Mouse (Mus musculus): ENCODE data around the gene Prss42.
A peak's percentile ranks its signal among the peaks of the same experiment; 100 is the strongest.
"Not testable (repeated sequence)": the region's sequence is repeated elsewhere in the genome, so short reads cannot be mapped to it uniquely, and the experiment has no call there.

Gene Prss42

DNA sequence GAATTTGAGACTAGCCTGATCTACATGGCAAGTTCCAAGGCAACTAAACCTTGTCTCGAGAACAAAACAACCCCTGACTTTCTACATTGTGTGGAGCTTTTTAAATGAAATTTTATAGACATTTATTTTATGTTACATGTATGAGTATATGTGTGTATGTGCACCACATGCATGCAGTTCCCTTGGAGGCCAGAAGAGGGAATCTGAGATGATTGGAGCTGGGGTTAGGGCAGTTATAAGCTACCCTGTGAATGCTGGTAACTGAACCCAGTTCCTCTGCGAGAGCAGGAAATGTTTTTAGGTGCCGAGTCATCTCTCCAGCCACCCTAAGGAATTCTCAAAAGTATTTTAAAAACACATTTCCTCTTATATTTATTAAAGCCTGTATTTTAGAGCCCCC lies 9.8 kb upstream of the Prss42 start:
- DNase-seq (ENCODE audit: extremely low read depth, low read depth, low spot score) = no peak

DNA sequence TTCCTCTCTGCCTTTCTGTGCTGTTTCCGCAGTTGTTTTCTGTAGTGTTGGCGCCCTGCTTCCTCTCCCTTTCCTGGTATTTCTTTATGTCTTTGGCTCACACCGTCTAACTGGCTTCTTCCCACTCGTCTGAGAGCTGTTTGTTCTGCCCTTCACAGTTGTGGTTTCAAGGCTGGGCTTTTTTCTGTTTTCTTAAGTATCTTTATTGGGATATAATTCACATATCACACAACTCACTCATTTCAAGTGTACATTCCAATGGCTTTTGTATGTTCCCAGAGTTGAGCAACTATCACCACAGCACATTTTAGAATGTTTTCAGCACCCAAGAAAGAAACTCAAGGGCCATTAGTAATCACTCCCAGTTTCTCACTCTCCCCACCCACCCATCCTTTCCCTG lies 7.5 kb upstream of the Prss42 start:
- no peak for DNase-seq (ENCODE audit: extremely low read depth, low read depth, low spot score)

- DNase-seq (ENCODE audit: extremely low read depth, low read depth, low spot score) = no peak
These were observed 953 bp upstream of the Prss42 start for GRCm38 (mm10) chr9:110797013-110797412.

- DNase-seq (ENCODE audit: extremely low read depth, low read depth, low spot score) = no peak
These were observed 3.0 kb downstream of the Prss42 start for GRCm38 (mm10) chr9:110800834-110801479.

DNA sequence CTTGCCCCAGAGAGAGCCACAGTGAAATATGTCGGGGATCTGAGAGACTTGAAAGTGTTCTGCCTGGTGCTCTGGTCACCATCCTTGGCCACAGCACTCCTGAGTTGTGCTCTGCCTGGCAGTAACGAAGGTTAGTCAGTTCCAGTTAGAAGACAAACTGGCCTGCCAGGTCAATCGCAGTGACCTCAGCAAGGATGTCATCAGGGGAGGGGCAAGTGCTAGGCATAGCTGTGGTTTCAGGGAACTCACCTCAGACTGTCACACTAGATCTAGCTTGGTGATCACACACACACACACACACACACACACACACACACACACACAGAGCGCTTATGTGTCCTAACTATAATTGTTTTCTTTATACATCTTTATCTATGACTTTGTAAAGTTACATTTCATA lies 5.3 kb downstream of the Prss42 start:
- DNase-seq (ENCODE audit: extremely low read depth, low read depth, low spot score) = no peak

GRCm38 (mm10) chr9:110810051-110810450 lies 12.1 kb downstream of the Prss42 start:
- no peak for DNase-seq (ENCODE audit: extremely low read depth, low read depth, low spot score)

DNA sequence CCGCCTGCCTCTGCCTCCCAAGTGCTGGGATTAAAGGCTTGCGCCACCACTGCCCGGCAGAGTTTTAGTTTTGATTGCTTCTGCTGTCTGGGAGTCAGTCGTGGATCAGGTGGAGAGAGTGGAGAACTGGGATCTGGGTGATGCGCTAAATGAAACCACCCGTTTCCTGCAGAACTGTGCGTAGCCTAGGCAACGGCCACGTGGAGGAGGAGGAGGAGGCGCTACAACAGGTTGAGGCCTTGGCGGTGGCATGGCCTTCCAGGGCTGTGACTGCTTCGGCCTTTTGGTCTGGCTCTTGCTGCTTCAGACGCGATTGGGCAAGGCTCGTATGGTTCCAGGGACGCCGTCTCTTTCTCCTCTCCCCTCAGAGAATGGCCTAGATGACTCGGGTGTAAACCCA lies 15.8 kb downstream of the Prss42 start, which contains the start of gene Prss44:
Gene Prss44, plus strand, starts transcription at position 206 of the 400 bp plus-strand sequence.
- DNase-seq (ENCODE audit: extremely low read depth, low read depth, low spot score) = no peak

DNA sequence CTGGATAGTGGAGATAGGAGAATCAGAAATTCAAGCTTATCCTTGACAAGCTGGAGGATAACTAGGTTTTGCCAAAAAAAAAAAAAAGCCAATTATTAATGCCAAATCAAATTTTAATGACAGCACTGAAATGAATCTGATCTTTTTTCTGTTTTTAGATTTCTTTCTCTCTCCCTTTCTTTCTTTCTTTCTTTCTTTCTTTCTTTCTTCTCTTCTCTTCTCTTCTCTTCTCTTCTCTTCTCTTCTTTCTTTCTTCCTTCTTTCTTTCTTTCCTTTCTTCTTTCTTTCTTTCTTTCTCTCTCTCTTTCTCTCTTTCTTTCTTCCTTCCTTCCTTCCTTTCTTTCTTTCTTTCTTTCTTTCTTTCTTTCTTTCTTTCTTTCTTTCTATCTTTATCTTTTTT lies 22.6 kb downstream of the Prss42 start:
- not testable (repeated sequence) for DNase-seq (ENCODE audit: extremely low read depth, low read depth, low spot score)

DNA sequence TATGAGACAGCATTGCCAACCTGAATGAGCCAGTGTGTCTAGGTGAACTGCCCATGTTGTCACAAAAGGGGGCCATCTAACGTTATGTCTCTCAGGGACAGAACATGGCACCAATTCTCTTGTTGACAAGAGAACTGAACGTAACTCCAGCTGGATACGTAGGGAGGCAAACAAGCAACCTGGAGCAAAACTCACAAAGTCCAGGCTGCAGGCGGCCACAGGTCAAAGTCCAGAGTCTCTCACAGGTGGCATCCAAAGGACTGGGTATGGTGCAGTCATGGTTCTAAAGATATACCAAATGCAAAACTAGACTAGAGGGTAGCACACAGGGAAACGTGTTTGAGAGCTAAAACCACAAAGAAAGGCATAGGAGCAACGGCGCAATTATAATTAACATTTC lies 23.5 kb downstream of the Prss42 start:
- no peak for DNase-seq (ENCODE audit: extremely low read depth, low read depth, low spot score)

GRCm38 (mm10) chr9:110825426-110825825 lies 27.5 kb downstream of the Prss42 start:
- DNase-seq (ENCODE audit: extremely low read depth, low read depth, low spot score) = no peak

GRCm38 (mm10) chr9:110825832-110826231 lies 27.9 kb downstream of the Prss42 start:
- no peak for DNase-seq (ENCODE audit: extremely low read depth, low read depth, low spot score)

- no peak for DNase-seq (ENCODE audit: extremely low read depth, low read depth, low spot score)
These were observed 28.4 kb downstream of the Prss42 start, which contains the start of gene Prss43 for GRCm38 (mm10) chr9:110826390-110826789. Gene Prss43, plus strand, starts transcription at chr9:110826690.

DNA sequence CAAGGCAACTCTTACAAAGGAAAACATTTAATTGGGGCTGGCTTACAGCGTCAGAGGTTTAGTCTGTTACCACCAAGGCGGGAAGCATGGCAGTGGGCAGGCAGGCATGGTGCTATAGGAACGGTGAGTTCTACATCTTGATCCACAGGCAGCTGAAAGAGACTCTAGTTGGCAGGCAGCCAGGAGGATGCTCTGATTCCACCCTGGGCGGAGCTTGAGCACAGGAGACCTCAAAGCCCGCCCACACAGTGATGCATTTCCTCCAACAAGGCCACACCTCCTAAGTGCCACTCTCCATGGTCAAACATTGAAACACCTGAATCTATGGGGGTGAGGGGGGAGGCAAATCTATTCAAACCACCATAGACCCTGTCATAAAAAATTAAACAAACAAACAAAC lies 35.1 kb downstream of the Prss42 start:
- DNase-seq (ENCODE audit: extremely low read depth, low read depth, low spot score) = no peak

DNA sequence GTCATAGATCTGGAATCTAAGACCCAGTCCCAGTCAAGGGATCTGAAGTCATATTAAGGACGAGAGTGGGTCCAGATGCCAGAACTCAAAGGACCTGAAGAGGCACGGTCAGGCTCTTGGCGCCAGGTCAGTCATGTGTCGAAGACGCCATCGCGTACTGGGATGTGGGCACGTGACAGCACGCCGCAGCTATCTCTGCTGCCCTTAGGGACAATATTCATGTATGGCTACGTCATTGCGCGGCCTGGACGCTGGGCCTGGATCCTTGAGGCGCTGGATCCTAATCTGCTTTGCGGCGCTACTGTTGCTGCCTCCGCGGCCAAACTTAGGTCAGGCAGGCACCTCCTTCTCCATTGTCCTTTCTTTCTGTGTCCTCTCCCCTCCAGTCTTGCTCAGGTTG lies 36.4 kb downstream of the Prss42 start, which contains the start of gene Prss45:
Gene Prss45, plus strand, starts transcription at position 178 of the 400 bp plus-strand sequence.
- DNase-seq (ENCODE audit: extremely low read depth, low read depth, low spot score) = no peak

DNA sequence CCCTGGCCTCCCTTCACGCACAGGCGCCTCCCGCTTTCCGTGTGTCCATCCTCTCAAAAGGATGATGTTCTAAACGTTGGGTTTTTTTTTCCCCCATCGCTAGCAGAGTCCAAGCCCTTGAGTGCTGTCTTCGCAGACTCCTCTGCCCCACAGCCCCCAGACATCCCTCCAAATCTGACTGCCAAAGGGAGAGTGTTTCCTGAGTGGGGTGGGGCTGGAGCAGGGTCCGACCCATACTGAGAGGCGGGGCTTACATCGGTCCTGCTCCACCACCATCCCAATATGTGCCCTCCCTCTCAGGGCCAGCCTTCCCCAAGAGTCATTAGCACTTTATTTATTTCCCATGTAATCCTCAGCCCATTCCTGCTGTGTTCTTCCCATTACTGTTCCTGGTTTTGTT lies 37.0 kb downstream of the Prss42 start:
- DNase-seq (ENCODE audit: extremely low read depth, low read depth, low spot score) = no peak

DNA sequence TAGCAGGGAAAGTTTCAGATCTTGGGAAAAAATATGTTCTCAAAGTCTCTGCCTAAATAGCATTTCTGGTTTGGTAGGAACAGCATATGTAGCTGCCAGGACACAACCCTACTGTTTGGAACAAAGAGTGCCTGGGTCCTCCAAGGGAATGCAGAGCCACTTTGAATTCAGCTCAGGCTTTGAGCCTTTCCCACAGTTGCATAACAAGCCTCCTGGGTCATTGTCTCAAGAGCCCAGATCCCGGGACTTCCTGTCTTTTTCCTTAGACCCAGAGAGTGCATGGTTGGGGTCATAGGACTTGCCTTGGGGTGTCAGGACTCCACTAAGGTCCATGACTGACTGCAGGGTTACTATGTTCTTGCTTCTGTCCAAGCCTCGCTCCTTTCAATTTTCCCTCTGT lies 38.1 kb downstream of the Prss42 start:
- no peak for DNase-seq (ENCODE audit: extremely low read depth, low read depth, low spot score)

- DNase-seq (ENCODE audit: extremely low read depth, low read depth, low spot score) = no peak
These were observed 42.9 kb downstream of the Prss42 start for GRCm38 (mm10) chr9:110840905-110841304.

- DNase-seq (ENCODE audit: extremely low read depth, low read depth, low spot score) = peak; percentile 86
These were observed 43.5 kb downstream of the Prss42 start for GRCm38 (mm10) chr9:110841438-110841837.

GRCm38 (mm10) chr9:110844206-110844605 lies 46.2 kb downstream of the Prss42 start, which contains the start of gene Prss46:
Gene Prss46, plus strand, starts transcription at chr9:110844506.
- no peak for DNase-seq (ENCODE audit: extremely low read depth, low read depth, low spot score)

- DNase-seq (ENCODE audit: extremely low read depth, low read depth, low spot score) = no peak
These were observed 51.2 kb downstream of the Prss42 start for GRCm38 (mm10) chr9:110849162-110849561.

Data from fat pad, adult 2 months (tissue).